Mouse (Mus musculus) stomach, embryonic 16.5 days (tissue): Measurements from ENCODE around the gene Mup4. TPM values are rescaled to one million over a fixed set of nuclear protein-coding genes. Genes with fewer than 3 reads are reported as not detected.
A peak's percentile ranks its signal among the peaks of the same experiment; 100 is the strongest.

ENCODE experiments used
- ATAC-seq: fragments of 200-750 bp; cut with Nextera tagmentation; 2 replicates; pipeline ENCODE4 v1.8.0; 2017; ENCODE audit warnings: moderate number of reproducible peaks, moderate TSS enrichment; ENCODE audit not compliant: insufficient read depth, low FRiP score
- H3K27ac ChIP-seq: fragments of 300-500 bp; sonication (generic); 2 replicates; pipeline ENCODE4 v1.5.1; 2014; ENCODE audit warnings: low read length
- H3K27me3 ChIP-seq: fragments of 300-500 bp; sonication (generic); 2 replicates; pipeline ENCODE4 v1.6.1; 2014; ENCODE audit warnings: low read length, control low read depth, mixed read lengths; ENCODE audit not compliant: control insufficient read depth, insufficient read depth
- H3K36me3 ChIP-seq: fragments of 300-500 bp; sonication (generic); 2 replicates; pipeline ENCODE4 v1.6.1; 2014; ENCODE audit warnings: low read length; ENCODE audit not compliant: control insufficient read depth, insufficient read depth
- H3K4me1 ChIP-seq: fragments of 300-500 bp; sonication (generic); 2 replicates; pipeline ENCODE4 v1.6.1; 2014; ENCODE audit warnings: low read length, control low read depth, mixed read lengths; ENCODE audit not compliant: control insufficient read depth, insufficient read depth
- H3K4me2 ChIP-seq: fragments of 300-500 bp; sonication (generic); 2 replicates; pipeline ENCODE4 v1.6.1; 2014; ENCODE audit warnings: low read depth, low read length, mixed read lengths
- H3K4me3 ChIP-seq: fragments of 300-500 bp; sonication (generic); replicated peaks from 2 replicates; pipeline ENCODE4 v1.5.1; 2014; ENCODE audit warnings: mild to moderate bottlenecking, low read length
- H3K9ac ChIP-seq: fragments of 300-500 bp; sonication (generic); 2 replicates; pipeline ENCODE4 v1.6.1; 2014; ENCODE audit warnings: low read length
- H3K9me3 ChIP-seq: fragments of 300-500 bp; sonication (generic); replicated peaks from 2 replicates; pipeline ENCODE4 v1.6.1; 2016; ENCODE audit warnings: low read length, control low read depth; ENCODE audit not compliant: control insufficient read depth
- WGBS: fragments of 180-500 bp; shearing (Covaris S2); extraction: QIAGEN DNeasy Blood & Tissue Kit; methylation state at CpG from one replicate; pipeline ENCODE4 v1.1.7; 2014; 5-methylcytosine and 5-hydroxymethylcytosine counted together
- polyA plus RNA-seq: library from polyadenylated mRNA; unstranded; fragments of >200 nt; fragmentation: Nextera tagmentation; extraction: Ambion mirVana; gene quantifications from 2 replicates; pipeline ENCODE4 v1.2.1, GENCODE M21; 2015

The Mup4 gene
- polyA plus RNA-seq, 1 experiment from 2014 or later: not detected

DNA sequence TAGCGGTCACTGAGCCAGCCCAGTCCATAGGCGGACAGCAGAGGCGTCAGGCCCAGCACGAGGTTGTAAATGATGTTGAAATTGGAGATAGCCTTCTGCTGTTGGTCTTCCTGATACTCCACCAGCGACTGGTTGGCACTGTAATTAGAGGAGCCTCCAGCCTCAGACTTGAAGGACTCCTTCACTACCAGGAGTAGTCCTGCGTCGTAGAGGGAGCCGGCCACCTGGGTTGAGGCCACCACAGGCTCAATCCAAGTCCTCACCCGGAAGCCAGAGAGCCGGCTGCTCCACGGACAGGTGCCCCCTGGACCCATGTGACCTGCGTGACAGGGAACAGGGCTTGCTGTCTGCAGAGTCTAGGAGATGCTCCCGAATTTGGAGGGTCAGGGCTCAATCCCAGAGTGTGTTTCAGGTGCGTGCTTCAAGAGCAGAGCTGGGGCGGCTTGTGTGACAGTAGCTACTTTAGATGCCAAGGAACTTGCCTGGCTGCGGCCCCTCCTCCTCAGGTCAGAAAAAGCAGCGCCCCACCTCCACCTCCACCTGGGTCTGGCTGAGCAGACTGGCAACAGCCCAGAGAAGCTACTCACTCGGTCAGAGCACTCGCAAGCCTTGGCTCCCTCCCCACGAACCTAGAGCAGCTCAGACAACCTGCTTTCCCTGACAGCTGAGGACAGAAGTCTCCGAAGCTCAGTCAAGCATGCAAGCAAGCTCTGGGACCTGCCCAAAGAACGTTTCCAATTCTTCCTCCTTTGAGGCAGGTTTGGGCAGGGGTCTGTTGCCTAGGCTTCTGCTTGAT is 45.7 kb downstream of the Mup4 start, which contains the start of gene Slc46a2:
TSS of gene Slc46a2 (minus strand) at position 449 of the 796 bp plus-strand sequence.
- ATAC-seq: no peak

DNA sequence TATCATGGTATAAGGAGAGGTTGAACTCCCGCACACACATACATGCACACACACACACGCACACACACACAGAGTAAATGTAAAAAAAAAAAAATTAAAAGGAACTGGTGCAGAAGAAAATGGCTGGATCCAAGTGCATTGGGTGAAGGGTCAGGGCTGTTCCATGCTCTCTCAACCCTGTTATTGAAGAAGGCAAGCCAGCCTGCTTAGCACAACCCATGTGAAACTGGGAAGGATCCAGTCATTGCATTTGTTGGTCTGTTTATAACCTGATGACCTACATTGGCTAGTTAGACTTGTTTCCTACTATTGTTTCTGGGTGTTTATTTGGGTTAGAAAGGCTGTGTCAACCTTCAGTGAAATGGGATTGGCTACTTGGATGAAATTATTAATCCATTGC is 51.7 kb downstream of the Mup4 start:
- no peaks in the 10 kb centered on the region for H3K9me3 ChIP-seq
- no peak overlapping the region for H3K4me3 ChIP-seq
- H3K4me1 ChIP-seq: peaks cover 2% of the 10 kb centered on the region; the same call in 1 of the 2 replicates
- WGBS: 91% methylated on average over 2 of the region's 2 CpGs
- 0 out of 2 replicates have a peak, but pooled peaks cover under 1% of the 10 kb centered on the region for H3K27me3 ChIP-seq
- H3K36me3 ChIP-seq: no peaks in the 10 kb centered on the region
- no peak for ATAC-seq
- no peak overlapping the region for H3K4me2 ChIP-seq
- H3K27ac ChIP-seq: no peak overlapping the region
- H3K9ac ChIP-seq: no peak overlapping the region

More for the DNA sequence above, 45.7 kb downstream of the Mup4 start, which contains the start of gene Slc46a2:
- H3K27ac ChIP-seq: no peak within 1 kb of the TSS
- no peak within 1 kb of the TSS for H3K4me3 ChIP-seq
- no peaks in the 10 kb centered on the region for H3K9me3 ChIP-seq
- no peaks in the 10 kb centered on the region for H3K36me3 ChIP-seq
- no peak within 1 kb of the TSS for H3K9ac ChIP-seq
- H3K4me1 ChIP-seq: no peaks in the 10 kb centered on the region
- 0 out of 2 replicates have a peak, but pooled peaks cover 4% of the 10 kb centered on the region for H3K27me3 ChIP-seq
- WGBS: 17% methylated on average over 22 of the region's 22 CpGs
- peak within 1 kb of the TSS; percentile 7; the same call in 1 of the 2 replicates for H3K4me2 ChIP-seq

DNA sequence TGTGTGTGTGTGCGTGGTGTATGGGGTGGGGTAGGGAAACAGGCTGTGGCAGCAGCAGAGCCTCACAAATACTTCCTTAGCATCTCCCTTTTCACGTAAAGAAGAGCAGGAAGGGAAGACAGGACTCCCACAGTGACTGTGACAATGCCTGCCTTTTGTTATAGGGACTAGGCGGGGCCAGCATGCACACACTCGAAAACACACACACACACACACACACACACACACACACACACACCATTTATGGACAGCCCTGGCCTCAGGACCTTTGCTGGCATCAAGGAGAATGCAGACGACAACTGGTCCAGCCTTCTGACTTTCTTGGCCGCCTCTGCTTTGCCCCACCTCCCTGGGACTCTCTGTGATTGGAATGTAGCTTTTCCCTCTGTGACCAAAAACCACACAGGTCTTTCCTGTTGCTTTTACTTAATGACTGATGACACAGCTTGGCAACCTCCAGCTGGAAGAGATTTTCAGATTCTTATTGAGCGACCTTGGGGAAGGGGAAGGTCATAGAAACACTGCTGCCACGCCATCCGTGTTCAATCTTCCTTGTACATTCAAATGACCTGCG is 52.8 kb downstream of the Mup4 start:
- 38% methylated on average over 10 of the region's 10 CpGs for WGBS
- no peak for ATAC-seq
- H3K4me1 ChIP-seq: peaks cover 2% of the 10 kb centered on the region; the same call in 1 of the 2 replicates
- no peaks in the 10 kb centered on the region for H3K27me3 ChIP-seq
- H3K9me3 ChIP-seq: no peaks in the 10 kb centered on the region
- H3K36me3 ChIP-seq: no peaks in the 10 kb centered on the region
- H3K27ac ChIP-seq: no peak overlapping the region
- H3K9ac ChIP-seq: no peak overlapping the region
- H3K4me2 ChIP-seq: no peak overlapping the region
- H3K4me3 ChIP-seq: no peak overlapping the region

DNA sequence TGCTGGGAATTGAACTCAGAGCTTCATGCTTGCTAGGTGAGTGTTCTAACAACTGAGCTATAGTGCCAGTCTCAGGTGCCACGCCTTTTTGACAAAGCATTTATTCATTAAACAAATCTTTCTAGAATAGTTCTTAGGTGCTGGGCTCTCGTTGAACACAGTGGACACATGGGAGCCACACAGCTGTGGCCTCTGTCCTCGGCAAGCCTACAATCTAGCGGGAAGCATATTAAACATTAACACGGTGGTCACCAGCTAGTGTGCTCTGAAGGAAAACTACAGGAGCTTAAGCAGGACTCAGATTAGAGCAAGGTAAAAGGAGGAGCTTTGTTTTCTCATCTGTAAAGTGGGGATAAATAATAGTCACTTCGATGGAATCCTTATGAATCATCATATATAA is 53.4 kb downstream of the Mup4 start:
- Histone ChIP-seq H3K9me3 (no peaks in the 10 kb centered on the region), H3K4me1 (peaks cover 2% of the 10 kb centered on the region; the same call in 1 of the 2 replicates), H3K4me2 (no peak overlapping the region), H3K36me3 (no peaks in the 10 kb centered on the region), H3K4me3 (no peak overlapping the region), H3K9ac (no peak overlapping the region), H3K27ac (no peak overlapping the region), H3K27me3 (no peaks in the 10 kb centered on the region)
- 70% methylated on average over 6 of the region's 6 CpGs for WGBS
- no peak for ATAC-seq

Other genes with a start within 250 kb of the Mup4 start
- 41.4 and 44.7 TPM in 2 replicates for gene Inip, start 159.1 kb downstream of the Mup4 start, polyA plus RNA-seq
- 4.1 and 4.9 TPM in 2 replicates for gene Snx30, start 154.9 kb downstream of the Mup4 start, polyA plus RNA-seq
- gene Slc46a2, start 45.7 kb downstream of the Mup4 start, polyA plus RNA-seq: 0.14 and 0.22 TPM in 2 replicates
- not detected in 2 replicates for gene Mup6, start 3.6 kb upstream of the Mup4 start, polyA plus RNA-seq
- not detected in 2 replicates for gene Mup7, start 109.8 kb upstream of the Mup4 start, polyA plus RNA-seq
- gene Mup2, start 193.6 kb upstream of the Mup4 start, polyA plus RNA-seq: not detected in 2 replicates